9 mouse cellular contexts compared by ENCODE assay signal in the genomic region with DNA sequence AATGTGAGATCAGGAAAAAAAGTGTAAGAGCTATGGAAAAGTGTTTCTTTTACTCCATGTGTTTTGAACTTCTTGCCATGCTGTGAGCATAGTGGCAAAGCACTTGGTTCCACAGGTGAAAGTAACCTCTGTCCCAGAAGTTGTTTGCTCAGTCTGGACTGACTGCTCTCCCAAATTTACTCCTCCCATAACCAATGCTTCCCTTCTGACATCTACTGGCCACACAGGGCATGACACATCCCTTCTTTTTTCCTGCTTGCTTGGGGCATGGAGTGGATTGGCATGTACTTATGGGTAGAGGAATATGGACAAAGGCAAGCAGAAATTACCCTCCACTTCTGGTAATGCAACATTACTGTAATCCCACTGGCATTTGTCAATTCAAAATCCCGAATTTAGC. TPM values are rescaled to one million over a fixed set of nuclear protein-coding genes. Genes with fewer than 3 reads are reported as not detected.
DNase-seq lines count a peak whose midpoint lies in the region; ATAC-seq and TF ChIP-seq lines count a peak whose summit lies in the region.
"Had no signal": no experiment of that assay in that cellular context is flagged by ENCODE, and none has a peak within 500 bp of the region (broad histone marks: within the 10 kb centered on the region; RNA-seq: fewer than 3 reads in every experiment).

No protein-coding gene starts in this region.

- no peaks in the 10 kb centered on the region for H3K36me3 ChIP-seq in midbrain, postnatal 0 days (ENCODE audit: insufficient read depth, low read length)
- H3K36me3 ChIP-seq: midbrain, embryonic 12.5 days had no signal

- no peak overlapping the region for H3K4me3 ChIP-seq in left cerebral cortex, adult 2 months
- no peak overlapping the region for H3K4me3 ChIP-seq in midbrain, postnatal 0 days (ENCODE audit: low read depth, low read length)
- H3K4me3 ChIP-seq: midbrain, embryonic 12.5 days had no signal

- WGBS in midbrain, postnatal 0 days, result 0% methylated on average over 1 of the region's 1 CpGs

- peak; percentile 39 for ATAC-seq in Patski
- no peak for ATAC-seq in midbrain, postnatal 0 days (ENCODE audit: low FRiP score)
- no peak for ATAC-seq in activated CD4-positive, CD25-positive, alpha-beta regulatory T cell, adult 4 months

- no peak for DNase-seq in left cerebral cortex, adult 2 months (ENCODE audit: extremely low spot score in 1 of 2, low spot score in 2 of 2)
- DNase-seq in left cerebral cortex, adult 8-10 months (ENCODE audit: low spot score in 2 of 2), result no peak
- DNase-seq in Patski (ENCODE audit: low read depth, low spot score), result no peak
- peak; percentile 19 for DNase-seq in fibroblast of lung, adult 2 months (ENCODE audit: low read depth)
- DNase-seq in kidney, postnatal 36 days, result peak; percentile 27 to 75
- DNase-seq in midbrain, postnatal 0 days (ENCODE audit: low spot score), result no peak

- no peaks in the 10 kb centered on the region for H3K4me1 ChIP-seq in midbrain, postnatal 0 days (ENCODE audit: insufficient read depth, low read length)
- H3K4me1 ChIP-seq: midbrain, embryonic 12.5 days had no signal

- H3K9ac ChIP-seq in midbrain, postnatal 0 days (replicated peaks; ENCODE audit: low read length, poor library complexity, severe bottlenecking), result no peak overlapping the region
- H3K9ac ChIP-seq: midbrain, embryonic 12.5 days had no signal

- no peak overlapping the region for H3K4me2 ChIP-seq in midbrain, postnatal 0 days (ENCODE audit: low read depth, low read length, poor library complexity, severe bottlenecking)
- H3K4me2 ChIP-seq: midbrain, embryonic 12.5 days had no signal

- CTCF ChIA-PET in Patski (lab: Charles Lee), result no interaction called here

- no peak overlapping the region for H3K27ac ChIP-seq in left cerebral cortex, adult 2 months
- no peak overlapping the region for H3K27ac ChIP-seq in midbrain, postnatal 0 days (ENCODE audit: low read depth, low read length)
- H3K27ac ChIP-seq: midbrain, embryonic 12.5 days had no signal

- intact Hi-C loops in left cerebral cortex, adult 2 months (cut with DNase I), result no loop called here

- H3K9me3 ChIP-seq in midbrain, postnatal 0 days (ENCODE audit: low read length), result no peaks in the 10 kb centered on the region
- H3K9me3 ChIP-seq: midbrain, embryonic 12.5 days had no signal

- H3K27me3 ChIP-seq in Patski, result no peaks in the 10 kb centered on the region
- H3K27me3 ChIP-seq in midbrain, postnatal 0 days (ENCODE audit: insufficient read depth, low read length), result no peaks in the 10 kb centered on the region
- H3K27me3 ChIP-seq: midbrain, embryonic 12.5 days had no signal

- POLR2A ChIA-PET in Patski (lab: Charles Lee), result no interaction called here

- TF ChIP-seq CTCF in left cerebral cortex, adult 2 months (IDR thresholded peaks at IDR 0.05), result peak; percentile 59
- peak; percentile 64 for TF ChIP-seq CTCF in Patski (IDR thresholded peaks at IDR 0.05)
- peak; percentile 67 for TF ChIP-seq CTCF in midbrain, postnatal 0 days (IDR thresholded peaks at IDR 0.05)

- in situ Hi-C loops in Patski (cut with MboI; ENCODE audit: low pct_unique_long_range_greater_than_20kb), result no loop called here

RNA-seq across cellular contexts. Expression of gene Ppp2r3d, which starts 20.1 kb away (rescaled TPM):
- 100 to 1,000 TPM in 1 of 2 experiments, 10 to 100 TPM in 1; 98.9 to 106 TPM for total RNA-seq in left cerebral cortex, adult 2 months (2021)
- total RNA-seq in left cerebral cortex, adult 8-10 months (2022), result 100 to 1,000 TPM in 2 of 4 experiments, 10 to 100 TPM in 2; 94.9 to 111 (median 99.1) TPM
- polyA plus RNA-seq in Patski (2021), result 116 TPM
- total RNA-seq in midbrain, postnatal 0 days (2014; rRNA removed), result 114 and 134 TPM in 2 replicates
- 151 and 168 TPM in 2 replicates for polyA plus RNA-seq in midbrain, postnatal 0 days (2015; fragmentation: Nextera tagmentation; extraction: Ambion mirVana)
- polyA plus RNA-seq in activated CD4-positive, CD25-positive, alpha-beta regulatory T cell, adult 4 months (2017; shearing (Covaris generic)), result 10 to 100 TPM; 11.5 to 12.8 TPM

RNA-seq across cellular contexts. Expression of gene Gm21836, which starts 37.0 kb away (rescaled TPM):
- not detected for total RNA-seq in left cerebral cortex, adult 2 months (2021)
- not detected for total RNA-seq in left cerebral cortex, adult 8-10 months (2022)
- polyA plus RNA-seq in Patski (2021), result not detected
- not detected in 2 replicates for total RNA-seq in midbrain, postnatal 0 days (2014; rRNA removed)
- not detected in 2 replicates for polyA plus RNA-seq in midbrain, postnatal 0 days (2015; fragmentation: Nextera tagmentation; extraction: Ambion mirVana)
- polyA plus RNA-seq in activated CD4-positive, CD25-positive, alpha-beta regulatory T cell, adult 4 months (2017; shearing (Covaris generic)), result not detected
- polyA plus RNA-seq: embryonic facial prominence, embryonic 14.5 days; midbrain, embryonic 12.5 days had no signal

Comparison
In these comparisons a context has a peak if more than half of its experiments do, and no peak if none do; other contexts are left out.
1. DNase-seq: peak in fibroblast of lung, adult 2 months (single experiment) and kidney, postnatal 36 days (2 of 2); none in left cerebral cortex, adult 2 months (0 of 2), left cerebral cortex, adult 8-10 months (0 of 2), Patski (single experiment) and midbrain, postnatal 0 days (single experiment).
2. Peak in every context shown above with its lines, with median percentiles within 50 percentile points of each other: CTCF ChIP-seq.